Mouse (Mus musculus) stomach, embryonic 15.5 days (tissue): Measurements from ENCODE around the gene Slc1a2. TPM values are rescaled to one million over a fixed set of nuclear protein-coding genes. Genes with fewer than 3 reads are reported as not detected.

Source experiments
- ATAC-seq: fragments of 200-750 bp; cut with Nextera tagmentation; 2 replicates; pipeline ENCODE4 v1.8.0; 2017; ENCODE audit warnings: low read depth, moderate number of reproducible peaks, moderate TSS enrichment; ENCODE audit not compliant: insufficient read depth, low FRiP score
- H3K27ac ChIP-seq: fragments of 300-500 bp; sonication (generic); 2 replicates; pipeline ENCODE4 v1.5.1; 2015; ENCODE audit warnings: mild to moderate bottlenecking, inconsistent platforms
- H3K27me3 ChIP-seq: fragments of 300-500 bp; sonication (generic); replicated peaks from 2 replicates; pipeline ENCODE4 v1.6.1; 2015; ENCODE audit warnings: inconsistent platforms
- H3K36me3 ChIP-seq: fragments of 300-500 bp; sonication (generic); 2 replicates; pipeline ENCODE4 v1.6.1; 2015; ENCODE audit warnings: inconsistent platforms
- H3K4me1 ChIP-seq: fragments of 300-500 bp; sonication (generic); 2 replicates; pipeline ENCODE4 v1.6.1; 2015; ENCODE audit warnings: inconsistent platforms
- H3K4me2 ChIP-seq: fragments of 300-500 bp; sonication (generic); 2 replicates; pipeline ENCODE4 v1.6.1; 2015; ENCODE audit warnings: mild to moderate bottlenecking, inconsistent platforms
- H3K4me3 ChIP-seq: fragments of 300-500 bp; sonication (generic); replicated peaks from 2 replicates; pipeline ENCODE4 v1.5.1; 2015; ENCODE audit warnings: inconsistent platforms
- H3K9ac ChIP-seq: fragments of 300-500 bp; sonication (generic); 2 replicates; pipeline ENCODE4 v1.6.1; 2015; ENCODE audit warnings: inconsistent platforms
- H3K9me3 ChIP-seq: fragments of 300-500 bp; sonication (generic); 2 replicates; pipeline ENCODE4 v1.6.1; 2016; ENCODE audit warnings: inconsistent platforms
- WGBS: fragments of 180-500 bp; shearing (Covaris S2); methylation state at CpG from one replicate; pipeline ENCODE4 v1.1.7; 2015; 5-methylcytosine and 5-hydroxymethylcytosine counted together
- polyA plus RNA-seq: library from polyadenylated mRNA; unstranded; fragments of >200 nt; fragmentation: Nextera tagmentation; extraction: Ambion mirVana; gene quantifications from 2 replicates; pipeline ENCODE4 v1.2.1, GENCODE M21; 2015

The Slc1a2 gene
- polyA plus RNA-seq, 1 experiment from 2014 or later = 0.36 TPM

DNA sequence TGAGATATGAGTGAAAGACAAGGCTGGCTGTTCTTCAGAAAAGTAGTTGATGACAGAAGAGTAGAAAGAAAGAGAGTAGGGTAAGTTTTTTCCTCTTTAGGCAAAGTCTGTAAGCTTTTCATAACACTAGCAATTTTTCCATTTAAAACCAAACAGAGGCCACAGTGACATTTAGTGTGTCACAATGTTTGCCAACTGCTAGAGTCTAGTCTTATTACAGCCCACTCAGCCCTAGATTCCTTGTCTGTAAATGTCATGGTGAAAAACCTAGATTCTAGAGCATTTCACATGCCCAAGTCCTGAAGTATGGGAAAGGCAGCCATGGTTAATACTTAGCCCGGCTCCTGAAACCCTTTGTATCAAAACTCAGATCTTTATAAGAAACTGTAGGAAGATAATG is 112.8 kb downstream of the Slc1a2 start:
- Histone ChIP-seq H3K4me1 (no peaks in the 10 kb centered on the region), H3K27me3 (no peaks in the 10 kb centered on the region), H3K9me3 (no peaks in the 10 kb centered on the region), H3K9ac (no peak overlapping the region), H3K36me3 (no peaks in the 10 kb centered on the region), H3K27ac (no peak overlapping the region), H3K4me2 (no peak overlapping the region), H3K4me3 (no peak overlapping the region)
- WGBS = 90% methylated on average over 1 of the region's 1 CpGs
- no peak for ATAC-seq

- no peaks in the 10 kb centered on the region for H3K4me1 ChIP-seq
- H3K9ac ChIP-seq = no peak overlapping the region
- no peaks in the 10 kb centered on the region for H3K27me3 ChIP-seq
- H3K27ac ChIP-seq = no peak overlapping the region
- 86% methylated on average over 5 of the region's 5 CpGs for WGBS
- ATAC-seq = no peak
- no peak overlapping the region for H3K4me3 ChIP-seq
- H3K9me3 ChIP-seq = no peaks in the 10 kb centered on the region
- no peak overlapping the region for H3K4me2 ChIP-seq
- H3K36me3 ChIP-seq = no peaks in the 10 kb centered on the region
Measured at GRCm38 (mm10) chr2:102772276-102772675, 113.8 kb downstream of the Slc1a2 start.

DNA sequence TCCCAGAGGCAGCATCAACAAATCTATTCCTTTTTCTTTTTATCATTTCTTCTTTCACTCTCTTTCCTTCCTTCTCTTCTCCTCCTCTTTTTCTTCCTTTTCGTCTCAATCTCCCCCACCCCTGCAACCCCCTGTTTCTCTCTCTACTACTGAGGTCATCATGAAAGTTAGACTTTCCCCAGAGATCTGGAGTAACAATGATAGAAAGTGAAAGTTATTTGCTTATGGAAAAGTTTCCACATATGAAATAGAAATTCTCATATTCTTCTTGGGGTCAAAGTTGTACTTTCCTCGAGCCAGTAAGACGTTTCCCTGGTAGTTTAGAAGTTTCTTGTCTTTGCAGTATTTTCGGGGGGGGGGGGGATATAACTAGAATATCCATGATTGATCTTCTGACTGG is 116.2 kb downstream of the Slc1a2 start:
- no peak overlapping the region for H3K4me2 ChIP-seq
- no peaks in the 10 kb centered on the region for H3K4me1 ChIP-seq
- 60% methylated on average over 4 of the region's 4 CpGs for WGBS
- no peaks in the 10 kb centered on the region for H3K9me3 ChIP-seq
- ATAC-seq = no peak
- H3K27ac ChIP-seq = no peak overlapping the region
- no peaks in the 10 kb centered on the region for H3K27me3 ChIP-seq
- no peak overlapping the region for H3K4me3 ChIP-seq
- H3K36me3 ChIP-seq = no peaks in the 10 kb centered on the region
- H3K9ac ChIP-seq = no peak overlapping the region

DNA sequence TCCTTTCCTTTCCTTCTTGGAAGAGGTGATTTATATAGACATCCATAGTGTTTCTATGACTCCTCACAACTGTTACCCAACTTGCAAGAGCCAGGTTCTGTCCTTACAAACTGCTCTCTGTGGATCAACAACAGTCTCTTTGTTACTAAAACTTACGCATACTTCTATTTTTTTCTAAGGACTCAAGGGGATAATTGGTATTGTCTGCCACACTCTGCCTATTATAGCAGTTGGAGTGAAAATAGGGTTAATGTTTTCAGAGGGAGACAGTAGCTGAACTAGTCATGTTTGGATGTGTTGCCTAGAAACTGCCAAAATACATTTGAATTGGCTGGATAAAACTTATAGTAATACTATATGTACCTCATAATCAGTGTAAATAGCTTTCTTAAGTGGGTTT is 117.1 kb downstream of the Slc1a2 start:
- Histone ChIP-seq H3K9me3 (no peaks in the 10 kb centered on the region), H3K4me1 (no peaks in the 10 kb centered on the region), H3K27me3 (no peaks in the 10 kb centered on the region), H3K9ac (no peak overlapping the region), H3K36me3 (no peaks in the 10 kb centered on the region), H3K27ac (no peak overlapping the region), H3K4me2 (no peak overlapping the region), H3K4me3 (no peak overlapping the region)
- WGBS = 75% methylated on average over 1 of the region's 1 CpGs
- no peak for ATAC-seq

DNA sequence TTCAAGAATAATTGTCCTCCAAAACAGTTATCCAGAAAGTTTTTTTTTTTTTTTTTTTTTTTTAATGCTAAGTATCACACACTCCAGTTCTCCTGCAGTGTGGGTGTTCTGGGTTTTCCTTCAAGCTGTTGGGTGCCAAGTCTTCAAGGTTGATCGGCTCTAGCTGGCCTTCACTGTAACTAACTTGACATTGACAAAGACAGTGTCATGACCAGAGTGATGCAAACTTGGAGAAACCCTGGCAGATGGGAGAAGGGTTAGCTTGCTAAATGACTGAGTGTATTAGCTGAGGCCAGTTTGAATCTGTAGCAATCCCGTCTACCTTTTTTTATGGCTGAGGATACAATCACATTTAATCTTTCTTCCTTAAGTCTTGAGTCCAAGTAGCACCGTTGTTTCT is 119.7 kb downstream of the Slc1a2 start:
- H3K27ac ChIP-seq = no peak overlapping the region
- 78% methylated on average over 3 of the region's 3 CpGs for WGBS

GRCm38 (mm10) chr2:102782751-102783150 is 124.3 kb downstream of the Slc1a2 start:
- ATAC-seq = no peak
- WGBS = 80% methylated on average over 7 of the region's 7 CpGs

More for the DNA sequence above, 119.7 kb downstream of the Slc1a2 start:
- no peaks in the 10 kb centered on the region for H3K36me3 ChIP-seq
- no peaks in the 10 kb centered on the region for H3K27me3 ChIP-seq
- no peak overlapping the region for H3K4me3 ChIP-seq
- no peaks in the 10 kb centered on the region for H3K9me3 ChIP-seq
- H3K9ac ChIP-seq = no peak overlapping the region
- H3K4me1 ChIP-seq = no peaks in the 10 kb centered on the region
- no peak for ATAC-seq
- no peak overlapping the region for H3K4me2 ChIP-seq

GRCm38 (mm10) chr2:102785696-102786095 is 127.2 kb downstream of the Slc1a2 start:
- H3K4me3 ChIP-seq = no peak overlapping the region
- H3K4me1 ChIP-seq = no peaks in the 10 kb centered on the region
- ATAC-seq = no peak
- H3K9me3 ChIP-seq = no peaks in the 10 kb centered on the region
- 51% methylated on average over 4 of the region's 4 CpGs for WGBS
- H3K36me3 ChIP-seq = no peaks in the 10 kb centered on the region
- H3K9ac ChIP-seq = no peak overlapping the region
- no peak overlapping the region for H3K4me2 ChIP-seq
- H3K27ac ChIP-seq = no peak overlapping the region
- H3K27me3 ChIP-seq = no peaks in the 10 kb centered on the region

More at GRCm38 (mm10) chr2:102782751-102783150, 124.3 kb downstream of the Slc1a2 start:
- Histone ChIP-seq H3K4me3 (no peak overlapping the region), H3K27me3 (no peaks in the 10 kb centered on the region), H3K27ac (no peak overlapping the region), H3K36me3 (no peaks in the 10 kb centered on the region), H3K4me2 (no peak overlapping the region), H3K4me1 (no peaks in the 10 kb centered on the region), H3K9me3 (no peaks in the 10 kb centered on the region), H3K9ac (no peak overlapping the region)

DNA sequence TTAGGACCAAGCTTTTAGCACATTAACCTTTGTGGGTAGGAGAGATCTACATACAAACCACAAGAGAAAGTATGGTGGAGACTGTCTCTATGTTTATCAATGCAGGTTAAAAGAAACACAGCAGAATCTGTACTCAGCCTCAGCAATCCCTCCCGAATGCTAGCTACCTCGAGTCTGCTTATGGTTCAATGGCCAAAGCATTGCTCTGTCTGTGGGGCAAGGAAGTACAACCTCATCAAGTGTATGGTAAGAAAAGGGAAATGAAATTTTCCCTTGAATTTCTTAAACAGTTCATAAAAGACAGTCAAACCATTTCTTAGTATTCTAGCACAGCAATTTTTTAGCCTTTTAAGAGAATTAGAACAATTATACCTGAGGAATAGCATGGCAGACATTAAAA is 133.2 kb downstream of the Slc1a2 start:
- H3K27me3 ChIP-seq = no peaks in the 10 kb centered on the region
- H3K9me3 ChIP-seq = no peaks in the 10 kb centered on the region
- no peak overlapping the region for H3K4me3 ChIP-seq
- no peak for ATAC-seq
- 67% methylated on average over 2 of the region's 2 CpGs for WGBS
- no peaks in the 10 kb centered on the region for H3K36me3 ChIP-seq
- no peak overlapping the region for H3K9ac ChIP-seq
- no peak overlapping the region for H3K27ac ChIP-seq
- H3K4me1 ChIP-seq = no peaks in the 10 kb centered on the region
- no peak overlapping the region for H3K4me2 ChIP-seq

DNA sequence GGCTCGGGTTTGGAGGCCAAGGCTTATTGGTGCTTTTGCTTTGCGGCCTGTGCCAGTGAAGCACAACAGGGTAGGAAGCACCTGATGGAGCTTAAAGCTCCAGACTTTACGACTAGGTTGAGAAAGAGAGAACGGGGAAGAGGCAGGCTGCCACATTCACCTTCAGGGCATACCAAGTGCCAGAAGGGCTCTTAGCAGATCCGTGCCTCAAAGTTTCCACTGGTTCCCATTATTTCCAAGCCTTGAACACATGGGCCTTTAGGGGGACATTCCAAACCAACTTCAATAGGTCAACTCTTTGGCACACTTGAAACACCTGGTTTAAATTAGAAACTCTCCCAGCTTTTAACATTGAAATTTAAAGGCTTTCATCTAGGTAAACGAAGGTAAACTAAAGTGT is 134.3 kb downstream of the Slc1a2 start:
- Histone ChIP-seq H3K36me3 (no peaks in the 10 kb centered on the region), H3K9me3 (no peaks in the 10 kb centered on the region), H3K4me2 (no peak overlapping the region), H3K4me3 (no peak overlapping the region), H3K27ac (no peak overlapping the region), H3K27me3 (no peaks in the 10 kb centered on the region), H3K9ac (no peak overlapping the region), H3K4me1 (no peaks in the 10 kb centered on the region)
- no peak for ATAC-seq
- WGBS = 87% methylated on average over 6 of the region's 6 CpGs

DNA sequence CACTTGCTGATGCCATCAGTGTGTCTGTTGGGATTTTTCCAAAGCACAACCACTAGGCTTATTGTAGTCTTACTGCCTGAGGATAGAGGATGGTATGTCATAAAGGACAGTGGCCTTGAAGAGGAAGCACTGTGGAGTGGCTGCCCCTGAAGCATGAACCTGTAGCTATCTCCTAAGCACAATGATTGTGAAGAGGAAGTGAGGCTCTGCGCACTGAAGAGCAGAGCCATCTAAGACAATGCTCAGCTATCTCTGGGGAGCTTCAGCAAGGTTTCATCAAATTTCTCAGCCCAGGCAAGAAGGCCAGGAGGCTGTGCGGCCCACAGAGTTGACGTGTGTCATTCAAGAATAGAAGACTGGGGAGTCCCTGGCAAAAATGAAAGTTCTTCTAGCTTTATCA is 136.6 kb downstream of the Slc1a2 start:
- Histone ChIP-seq H3K4me1 (no peaks in the 10 kb centered on the region), H3K4me3 (no peak overlapping the region), H3K9me3 (no peaks in the 10 kb centered on the region), H3K4me2 (no peak overlapping the region), H3K36me3 (no peaks in the 10 kb centered on the region), H3K27ac (no peak overlapping the region), H3K27me3 (no peaks in the 10 kb centered on the region), H3K9ac (no peak overlapping the region)
- no peak for ATAC-seq
- WGBS = 82% methylated on average over 3 of the region's 3 CpGs

DNA sequence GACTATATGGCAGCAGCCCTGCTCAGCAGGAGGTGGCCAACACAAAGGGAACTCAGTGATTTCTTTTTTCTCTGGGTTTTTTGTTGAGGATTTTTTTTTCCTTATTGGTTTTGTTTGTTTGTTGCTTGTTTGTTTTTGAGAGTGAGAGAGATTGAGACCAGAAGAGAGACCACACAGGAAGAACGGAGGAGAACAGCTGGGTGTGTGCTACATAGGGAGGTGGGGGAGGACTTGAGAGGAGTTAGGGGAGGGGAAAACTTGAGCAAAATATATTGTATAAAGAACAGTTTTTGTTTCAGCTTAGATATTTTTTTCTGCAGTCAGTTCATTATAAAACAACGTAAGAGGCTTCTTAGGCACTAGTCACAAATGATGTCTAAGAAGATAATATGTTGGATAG is 139.7 kb downstream of the Slc1a2 start:
- H3K9ac ChIP-seq = no peak overlapping the region
- H3K27ac ChIP-seq = no peak overlapping the region
- H3K4me3 ChIP-seq = no peak overlapping the region
- H3K9me3 ChIP-seq = no peaks in the 10 kb centered on the region
- no peak overlapping the region for H3K4me2 ChIP-seq
- H3K4me1 ChIP-seq = no peaks in the 10 kb centered on the region
- H3K36me3 ChIP-seq = no peaks in the 10 kb centered on the region
- WGBS = 55% methylated on average over 2 of the region's 2 CpGs
- ATAC-seq = no peak
- H3K27me3 ChIP-seq = no peaks in the 10 kb centered on the region

GRCm38 (mm10) chr2:102801899-102802298 is 143.4 kb downstream of the Slc1a2 start:
- Histone ChIP-seq H3K4me2 (no peak overlapping the region), H3K27me3 (no peaks in the 10 kb centered on the region), H3K36me3 (no peaks in the 10 kb centered on the region), H3K4me1 (no peaks in the 10 kb centered on the region), H3K27ac (no peak overlapping the region), H3K4me3 (no peak overlapping the region), H3K9me3 (no peaks in the 10 kb centered on the region), H3K9ac (no peak overlapping the region)
- WGBS = 83% methylated on average over 1 of the region's 1 CpGs
- ATAC-seq = no peak

DNA sequence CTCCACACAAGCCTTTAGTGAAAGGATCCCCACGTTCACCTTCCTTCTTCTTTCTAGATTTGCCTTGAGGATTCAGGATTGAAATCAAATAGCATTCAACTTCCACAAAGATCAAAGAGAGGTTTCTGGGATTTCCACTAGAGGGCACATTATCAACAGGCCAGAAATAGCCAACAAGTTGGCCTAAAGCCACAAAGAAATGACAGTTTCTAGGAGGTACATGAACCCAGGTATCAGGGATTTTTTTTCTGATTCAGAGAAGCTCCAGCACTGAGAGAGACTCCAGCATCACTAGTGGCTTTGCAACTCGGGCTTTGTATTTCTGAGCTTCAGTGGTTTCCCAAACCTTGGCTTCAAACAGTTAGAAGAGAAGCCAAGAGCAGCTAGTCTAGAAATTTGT is 145.7 kb downstream of the Slc1a2 start:
- no peaks in the 10 kb centered on the region for H3K36me3 ChIP-seq
- H3K27ac ChIP-seq = no peak overlapping the region
- WGBS = 37% methylated on average over 2 of the region's 2 CpGs
- H3K4me3 ChIP-seq = no peak overlapping the region
- H3K9me3 ChIP-seq = no peaks in the 10 kb centered on the region
- H3K9ac ChIP-seq = no peak overlapping the region
- no peak for ATAC-seq
- no peaks in the 10 kb centered on the region for H3K4me1 ChIP-seq
- H3K4me2 ChIP-seq = no peak overlapping the region
- no peaks in the 10 kb centered on the region for H3K27me3 ChIP-seq
